Mouse (Mus musculus) kidney, embryonic 15.5 days (tissue): ENCODE measurements at regions not wholly inside any gene's neighbourhood (a gene's known extent, or its start where the extent isn't known, plus 50 kb on each side); places are given as distances from the start of the nearest gene placed in this dataset.

Source experiments
- ATAC-seq: fragments of 200-750 bp; cut with Nextera tagmentation; replicated peaks from 2 replicates; pipeline ENCODE4 v1.8.0; 2017; ENCODE audit warnings: moderate TSS enrichment; ENCODE audit not compliant: low FRiP score
- H3K27ac ChIP-seq: fragments of 300-500 bp; sonication (generic); 2 replicates; pipeline ENCODE4 v1.5.1; 2015; ENCODE audit warnings: mild to moderate bottlenecking, inconsistent platforms
- H3K27me3 ChIP-seq: fragments of 300-500 bp; sonication (generic); 2 replicates; pipeline ENCODE4 v1.6.1; 2015; ENCODE audit warnings: inconsistent platforms
- H3K36me3 ChIP-seq: fragments of 300-500 bp; sonication (generic); 2 replicates; pipeline ENCODE4 v1.6.1; 2015; ENCODE audit warnings: inconsistent platforms
- H3K4me1 ChIP-seq: fragments of 300-500 bp; sonication (generic); 2 replicates; pipeline ENCODE4 v1.6.1; 2015; ENCODE audit warnings: inconsistent platforms
- H3K4me2 ChIP-seq: fragments of 300-500 bp; sonication (generic); 2 replicates; pipeline ENCODE4 v1.6.1; 2015; ENCODE audit warnings: moderate library complexity, mild to moderate bottlenecking, inconsistent platforms
- H3K4me3 ChIP-seq: fragments of 300-500 bp; sonication (generic); replicated peaks from 2 replicates; pipeline ENCODE4 v1.5.1; 2015; ENCODE audit warnings: mild to moderate bottlenecking, inconsistent platforms
- H3K9ac ChIP-seq: fragments of 300-500 bp; sonication (generic); 2 replicates; pipeline ENCODE4 v1.6.1; 2015; ENCODE audit warnings: mild to moderate bottlenecking, inconsistent platforms
- H3K9me3 ChIP-seq: fragments of 300-500 bp; sonication (generic); replicated peaks from 2 replicates; pipeline ENCODE4 v1.6.1; 2016; ENCODE audit warnings: inconsistent platforms
- WGBS: fragments of 180-500 bp; shearing (Covaris S2); methylation state at CpG from one replicate; pipeline ENCODE4 v1.1.7; 2015; ENCODE audit warnings: mixed read lengths; 5-methylcytosine and 5-hydroxymethylcytosine counted together

- no peaks in the 10 kb centered on the region for H3K9me3 ChIP-seq
- ATAC-seq = no peak
- H3K4me2 ChIP-seq = no peak overlapping the region
- H3K4me3 ChIP-seq = no peak overlapping the region
- no peak overlapping the region for H3K9ac ChIP-seq
- H3K27me3 ChIP-seq = no peaks in the 10 kb centered on the region
- no peak overlapping the region for H3K27ac ChIP-seq
- H3K4me1 ChIP-seq = no peaks in the 10 kb centered on the region
- WGBS = 57% methylated on average over 7 of the region's 7 CpGs
- H3K36me3 ChIP-seq = no peaks in the 10 kb centered on the region
These were observed 312.2 kb downstream of the Etnk1 start for GRCm38 (mm10) chr6:143479239-143479638.

GRCm38 (mm10) chr6:143479701-143480388 lies 312.8 kb downstream of the Etnk1 start:
- H3K4me3 ChIP-seq = no peak overlapping the region
- no peak overlapping the region for H3K27ac ChIP-seq
- 84% methylated on average over 6 of the region's 6 CpGs for WGBS
- H3K4me1 ChIP-seq = no peaks in the 10 kb centered on the region
- no peaks in the 10 kb centered on the region for H3K9me3 ChIP-seq
- no peak overlapping the region for H3K4me2 ChIP-seq
- H3K27me3 ChIP-seq = no peaks in the 10 kb centered on the region
- ATAC-seq = no peak
- H3K9ac ChIP-seq = no peak overlapping the region
- H3K36me3 ChIP-seq = no peaks in the 10 kb centered on the region

- Histone ChIP-seq H3K27me3 (no peaks in the 10 kb centered on the region), H3K9me3 (no peaks in the 10 kb centered on the region), H3K4me1 (no peaks in the 10 kb centered on the region), H3K9ac (no peak overlapping the region), H3K4me2 (no peak overlapping the region), H3K4me3 (no peak overlapping the region), H3K27ac (no peak overlapping the region), H3K36me3 (no peaks in the 10 kb centered on the region)
- WGBS = 88% methylated on average over 4 of the region's 4 CpGs
- no peak for ATAC-seq
These were observed 315.3 kb downstream of the Etnk1 start for GRCm38 (mm10) chr6:143482272-143482671.

GRCm38 (mm10) chr6:143482868-143483267 lies 315.8 kb downstream of the Etnk1 start:
- H3K36me3 ChIP-seq = no peaks in the 10 kb centered on the region
- no peak overlapping the region for H3K4me3 ChIP-seq
- H3K9ac ChIP-seq = no peak overlapping the region
- H3K4me1 ChIP-seq = no peaks in the 10 kb centered on the region
- no peaks in the 10 kb centered on the region for H3K9me3 ChIP-seq
- H3K27me3 ChIP-seq = no peaks in the 10 kb centered on the region
- no peak overlapping the region for H3K4me2 ChIP-seq
- no peak for ATAC-seq
- H3K27ac ChIP-seq = no peak overlapping the region
- 91% methylated on average over 6 of the region's 6 CpGs for WGBS

GRCm38 (mm10) chr6:143484941-143485340 lies 317.9 kb downstream of the Etnk1 start:
- Histone ChIP-seq H3K27me3 (no peaks in the 10 kb centered on the region), H3K27ac (no peak overlapping the region), H3K4me3 (no peak overlapping the region), H3K36me3 (no peaks in the 10 kb centered on the region), H3K9ac (no peak overlapping the region), H3K9me3 (no peaks in the 10 kb centered on the region), H3K4me1 (no peaks in the 10 kb centered on the region), H3K4me2 (no peak overlapping the region)
- ATAC-seq = no peak
- 93% methylated on average over 6 of the region's 6 CpGs for WGBS

GRCm38 (mm10) chr6:143487003-143487402 lies 320.0 kb downstream of the Etnk1 start:
- no peaks in the 10 kb centered on the region for H3K9me3 ChIP-seq
- no peak overlapping the region for H3K4me2 ChIP-seq
- ATAC-seq = no peak
- no peaks in the 10 kb centered on the region for H3K27me3 ChIP-seq
- H3K27ac ChIP-seq = no peak overlapping the region
- H3K36me3 ChIP-seq = no peaks in the 10 kb centered on the region
- no peak overlapping the region for H3K4me3 ChIP-seq
- H3K4me1 ChIP-seq = no peaks in the 10 kb centered on the region
- 56% methylated on average over 10 of the region's 10 CpGs for WGBS
- H3K9ac ChIP-seq = no peak overlapping the region

GRCm38 (mm10) chr6:143490019-143490418 lies 323.0 kb downstream of the Etnk1 start:
- Histone ChIP-seq H3K9ac (no peak overlapping the region), H3K4me1 (peaks cover 5% of the 10 kb centered on the region; the same call in 1 of the 2 replicates), H3K4me2 (no peak overlapping the region), H3K9me3 (no peaks in the 10 kb centered on the region), H3K27ac (no peak overlapping the region), H3K27me3 (no peaks in the 10 kb centered on the region), H3K36me3 (no peaks in the 10 kb centered on the region), H3K4me3 (no peak overlapping the region)
- no peak for ATAC-seq
- 95% methylated on average over 6 of the region's 6 CpGs for WGBS

GRCm38 (mm10) chr6:143491380-143491779 lies 324.4 kb downstream of the Etnk1 start:
- no peaks in the 10 kb centered on the region for H3K36me3 ChIP-seq
- no peak for ATAC-seq
- peaks cover 5% of the 10 kb centered on the region; the same call in 1 of the 2 replicates for H3K4me1 ChIP-seq
- no peak overlapping the region for H3K4me2 ChIP-seq
- H3K27ac ChIP-seq = no peak overlapping the region
- H3K9ac ChIP-seq = no peak overlapping the region
- H3K9me3 ChIP-seq = no peaks in the 10 kb centered on the region
- WGBS = 90% methylated on average over 5 of the region's 5 CpGs
- H3K4me3 ChIP-seq = no peak overlapping the region
- H3K27me3 ChIP-seq = no peaks in the 10 kb centered on the region

- peaks cover 5% of the 10 kb centered on the region; the same call in 1 of the 2 replicates for H3K4me1 ChIP-seq
- no peak overlapping the region for H3K4me3 ChIP-seq
- H3K9me3 ChIP-seq = no peaks in the 10 kb centered on the region
- no peak overlapping the region for H3K9ac ChIP-seq
- H3K27ac ChIP-seq = no peak overlapping the region
- no peak for ATAC-seq
- H3K36me3 ChIP-seq = no peaks in the 10 kb centered on the region
- H3K27me3 ChIP-seq = no peaks in the 10 kb centered on the region
- 89% methylated on average over 3 of the region's 3 CpGs for WGBS
- H3K4me2 ChIP-seq = no peak overlapping the region
These were observed 326.5 kb downstream of the Etnk1 start for GRCm38 (mm10) chr6:143493543-143493942.

GRCm38 (mm10) chr6:143494341-143494740 lies 327.3 kb downstream of the Etnk1 start:
- 75% methylated on average over 11 of the region's 11 CpGs for WGBS
- Histone ChIP-seq H3K27me3 (no peaks in the 10 kb centered on the region), H3K36me3 (no peaks in the 10 kb centered on the region), H3K9me3 (no peaks in the 10 kb centered on the region), H3K4me2 (no peak overlapping the region), H3K9ac (no peak overlapping the region), H3K27ac (no peak overlapping the region), H3K4me3 (no peak overlapping the region), H3K4me1 (peaks cover 5% of the 10 kb centered on the region; the same call in 1 of the 2 replicates)
- ATAC-seq = 0 out of 2 replicates have a peak, but pooled peaks have one; percentile 67

- Histone ChIP-seq H3K4me3 (no peak overlapping the region), H3K9me3 (no peaks in the 10 kb centered on the region), H3K27me3 (no peaks in the 10 kb centered on the region), H3K36me3 (no peaks in the 10 kb centered on the region), H3K4me1 (peaks cover 5% of the 10 kb centered on the region; the same call in 1 of the 2 replicates), H3K9ac (no peak overlapping the region), H3K27ac (no peak overlapping the region), H3K4me2 (no peak overlapping the region)
- ATAC-seq = peak; percentile 67
- 39% methylated on average over 7 of the region's 7 CpGs for WGBS
These were observed 327.9 kb downstream of the Etnk1 start for GRCm38 (mm10) chr6:143494886-143495285.

GRCm38 (mm10) chr6:143498764-143499163 lies 331.7 kb downstream of the Etnk1 start:
- no peak overlapping the region for H3K4me2 ChIP-seq
- H3K4me3 ChIP-seq = no peak overlapping the region
- WGBS = 73% methylated on average over 14 of the region's 14 CpGs
- no peaks in the 10 kb centered on the region for H3K9me3 ChIP-seq
- peaks cover 5% of the 10 kb centered on the region; the same call in 1 of the 2 replicates for H3K4me1 ChIP-seq
- no peaks in the 10 kb centered on the region for H3K36me3 ChIP-seq
- no peak overlapping the region for H3K9ac ChIP-seq
- no peaks in the 10 kb centered on the region for H3K27me3 ChIP-seq
- ATAC-seq = no peak
- no peak overlapping the region for H3K27ac ChIP-seq
